Mouse (Mus musculus): Measurements from ENCODE around the gene Tbk1. TPM values are rescaled to one million over a fixed set of nuclear protein-coding genes. Genes with fewer than 3 reads are reported as not detected.
A peak's percentile ranks its signal among the peaks of the same experiment; 100 is the strongest.

The Tbk1 gene
- polyA plus RNA-seq, 1 experiment from 2014 or later = 34.0 TPM

DNA sequence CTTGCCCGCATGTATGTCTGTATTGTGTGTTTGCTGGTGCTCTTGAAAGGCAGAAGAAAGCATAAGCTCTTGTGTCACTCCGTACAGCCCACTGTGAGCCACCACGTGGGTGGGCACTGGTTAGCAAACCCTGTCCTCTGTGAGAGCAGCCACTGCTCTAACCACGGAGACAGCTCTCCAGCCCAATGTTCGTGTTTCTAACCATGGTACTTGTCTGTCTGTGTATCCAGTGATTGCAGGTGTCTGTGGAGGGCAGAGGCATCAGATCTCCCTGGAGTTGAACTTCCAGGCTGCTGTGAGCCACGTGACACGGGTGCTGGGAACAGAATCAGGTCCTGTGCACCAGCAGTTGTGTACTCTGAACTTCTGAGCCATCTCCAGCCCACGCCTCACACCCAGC lies 4.3 kb downstream of the Tbk1 start:
- H3K9ac ChIP-seq (ENCODE audit: low read length) = no peak overlapping the region

DNA sequence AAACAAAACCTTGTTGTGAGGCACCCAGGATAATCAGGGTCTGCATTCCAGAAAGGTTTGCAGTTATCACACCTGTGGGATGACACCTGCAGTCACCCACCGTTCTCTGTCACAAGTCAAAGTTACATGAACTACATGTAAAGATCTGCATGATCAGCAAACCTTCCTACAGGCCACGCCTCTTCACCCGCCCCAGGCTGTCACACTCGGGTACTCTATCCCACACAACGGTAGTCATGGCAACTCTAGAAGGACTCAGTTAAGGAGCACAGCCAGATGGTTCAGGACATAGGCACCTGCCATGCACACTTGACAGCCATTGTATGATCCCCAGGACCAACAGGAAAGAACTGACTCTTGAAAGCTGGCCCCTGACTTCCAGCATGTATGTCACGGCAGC lies 5.2 kb downstream of the Tbk1 start:
- Histone ChIP-seq H3K9me3 (ENCODE audit: control insufficient read depth, low read length) (no peaks in the 10 kb centered on the region), H3K36me3 (ENCODE audit: control insufficient read depth, insufficient read depth, low read length) (peaks cover 13% of the 10 kb centered on the region), H3K4me2 (no peak overlapping the region), H3K4me1 (ENCODE audit: control insufficient read depth, insufficient read depth, low read length) (peaks cover 6% of the 10 kb centered on the region), H3K27ac (ENCODE audit: low read depth, low read length) (no peak overlapping the region), H3K9ac (ENCODE audit: low read length) (no peak overlapping the region), H3K27me3 (ENCODE audit: control insufficient read depth, insufficient read depth, low read length) (no peaks in the 10 kb centered on the region), H3K4me3 (ENCODE audit: low read depth, low read length) (no peak overlapping the region)
- ATAC-seq (ENCODE audit: low FRiP score) (peak; percentile 57), DNase-seq (ENCODE audit: low spot score, missing footprints) (peak; percentile 62)
- 79% methylated on average over 6 of the region's 6 CpGs for WGBS

More for the DNA sequence above, 4.3 kb downstream of the Tbk1 start:
- no peak for ATAC-seq (ENCODE audit: low FRiP score)
- WGBS = 95% methylated on average over 8 of the region's 8 CpGs
- H3K27me3 ChIP-seq (ENCODE audit: control insufficient read depth, insufficient read depth, low read length) = no peaks in the 10 kb centered on the region
- DNase-seq (ENCODE audit: low spot score, missing footprints) = no peak
- H3K4me2 ChIP-seq = no peak overlapping the region
- H3K36me3 ChIP-seq (ENCODE audit: control insufficient read depth, insufficient read depth, low read length) = peaks cover 13% of the 10 kb centered on the region
- H3K27ac ChIP-seq (ENCODE audit: low read depth, low read length) = no peak overlapping the region
- H3K4me1 ChIP-seq (ENCODE audit: control insufficient read depth, insufficient read depth, low read length) = peaks cover 6% of the 10 kb centered on the region
- H3K4me3 ChIP-seq (ENCODE audit: low read depth, low read length) = no peak overlapping the region
- no peaks in the 10 kb centered on the region for H3K9me3 ChIP-seq (ENCODE audit: control insufficient read depth, low read length)

DNA sequence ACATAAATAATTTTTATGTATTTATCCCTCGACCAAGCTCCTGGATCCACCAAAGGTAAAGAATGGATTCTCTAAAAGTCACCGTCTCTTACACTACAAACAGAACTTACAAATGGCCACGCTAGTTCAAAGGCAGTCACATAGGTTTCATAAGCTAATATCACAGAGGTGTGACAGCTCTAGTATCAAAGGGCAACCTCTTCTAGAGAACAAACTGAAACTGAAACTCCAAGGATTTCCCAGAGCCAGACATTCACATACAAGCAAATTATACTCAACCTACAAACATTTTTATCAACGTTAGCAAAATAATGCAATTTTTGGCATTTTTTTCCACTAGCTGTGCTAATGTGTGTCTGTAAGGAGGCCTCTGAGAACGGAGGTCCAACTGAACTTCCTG lies 6.2 kb downstream of the Tbk1 start:
- ATAC-seq (ENCODE audit: low FRiP score) = no peak
- H3K4me2 ChIP-seq = no peak overlapping the region
- H3K9ac ChIP-seq (ENCODE audit: low read length) = no peak overlapping the region
- H3K4me1 ChIP-seq (ENCODE audit: control insufficient read depth, insufficient read depth, low read length) = peaks cover 2% of the 10 kb centered on the region; the same call in 1 of the 2 replicates
- H3K4me3 ChIP-seq (ENCODE audit: low read depth, low read length) = no peak overlapping the region
- H3K27me3 ChIP-seq (ENCODE audit: control insufficient read depth, insufficient read depth, low read length) = no peaks in the 10 kb centered on the region
- WGBS = 96% methylated on average over 5 of the region's 5 CpGs
- no peaks in the 10 kb centered on the region for H3K9me3 ChIP-seq (ENCODE audit: control insufficient read depth, low read length)
- DNase-seq (ENCODE audit: low spot score, missing footprints) = no peak
- peaks cover 16% of the 10 kb centered on the region for H3K36me3 ChIP-seq (ENCODE audit: control insufficient read depth, insufficient read depth, low read length)
- no peak overlapping the region for H3K27ac ChIP-seq (ENCODE audit: low read depth, low read length)

DNA sequence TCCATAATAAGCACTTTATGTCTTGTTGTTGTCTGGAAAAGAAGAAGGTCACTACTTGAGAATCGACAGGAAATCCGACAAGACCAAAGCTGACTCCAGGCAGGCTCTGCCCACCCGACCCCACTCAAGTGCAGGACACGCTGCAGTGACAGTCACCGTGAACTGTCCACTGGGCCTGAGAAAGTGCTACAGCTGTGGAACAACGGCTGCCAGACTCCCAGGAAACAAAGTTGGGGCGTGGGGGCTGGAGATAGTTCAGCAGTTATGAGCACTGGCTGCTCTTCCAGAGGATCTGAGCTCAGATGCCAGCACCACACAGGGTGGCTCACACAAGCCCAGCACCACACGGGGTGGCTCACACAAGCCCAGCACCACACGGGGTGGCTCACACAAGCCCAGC lies 10.2 kb downstream of the Tbk1 start:
- 87% methylated on average over 9 of the region's 9 CpGs for WGBS
- Histone ChIP-seq H3K4me2 (no peak overlapping the region), H3K27me3 (ENCODE audit: control insufficient read depth, insufficient read depth, low read length) (no peaks in the 10 kb centered on the region), H3K9ac (ENCODE audit: low read length) (no peak overlapping the region), H3K9me3 (ENCODE audit: control insufficient read depth, low read length) (no peaks in the 10 kb centered on the region), H3K36me3 (ENCODE audit: control insufficient read depth, insufficient read depth, low read length) (peaks cover 11% of the 10 kb centered on the region), H3K4me3 (ENCODE audit: low read depth, low read length) (no peak overlapping the region), H3K4me1 (ENCODE audit: control insufficient read depth, insufficient read depth, low read length) (peaks cover under 1% of the 10 kb centered on the region; the same call in 1 of the 2 replicates), H3K27ac (ENCODE audit: low read depth, low read length) (no peak overlapping the region)
- DNase-seq (ENCODE audit: low spot score, missing footprints) (no peak), ATAC-seq (ENCODE audit: low FRiP score) (no peak)

DNA sequence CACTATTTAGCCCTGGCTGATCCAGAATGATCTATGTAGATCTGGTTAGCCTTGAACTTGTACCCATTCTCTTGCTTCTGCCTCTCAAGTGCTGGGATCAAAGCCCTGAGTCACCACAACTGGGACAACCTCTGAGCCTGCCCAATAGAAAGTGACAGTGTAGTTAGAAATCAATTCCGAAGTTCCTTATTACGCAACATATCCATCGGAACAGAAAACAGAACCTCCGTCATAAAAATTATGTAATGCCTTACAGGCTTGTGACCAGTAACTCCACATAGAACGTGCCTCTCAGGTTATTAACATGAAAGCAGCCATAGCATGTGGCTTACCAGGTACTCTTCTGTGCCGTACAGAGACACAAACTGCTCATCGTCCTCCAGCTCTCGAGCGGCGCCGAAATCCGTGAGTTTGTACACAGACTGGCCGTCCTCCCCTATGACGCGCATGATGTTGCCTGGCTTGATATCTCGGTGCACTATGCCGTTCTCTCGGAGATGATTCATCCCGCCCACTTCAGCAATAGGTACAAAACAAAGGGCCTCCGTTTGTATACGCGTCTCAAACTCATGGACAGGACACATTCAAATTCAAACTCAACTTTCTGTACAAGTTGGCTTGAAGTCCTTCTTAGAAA lies 15.0 kb downstream of the Tbk1 start:
- Histone ChIP-seq H3K27me3 (ENCODE audit: control insufficient read depth, insufficient read depth, low read length) (no peaks in the 10 kb centered on the region), H3K9me3 (ENCODE audit: control insufficient read depth, low read length) (no peaks in the 10 kb centered on the region), H3K4me3 (ENCODE audit: low read depth, low read length) (no peak overlapping the region), H3K9ac (ENCODE audit: low read length) (no peak overlapping the region), H3K36me3 (ENCODE audit: control insufficient read depth, insufficient read depth, low read length) (peaks cover 9% of the 10 kb centered on the region), H3K27ac (ENCODE audit: low read depth, low read length) (no peak overlapping the region), H3K4me1 (ENCODE audit: control insufficient read depth, insufficient read depth, low read length) (peaks cover 16% of the 10 kb centered on the region), H3K4me2 (no peak overlapping the region)
- DNase-seq (ENCODE audit: low spot score, missing footprints) (no peak), ATAC-seq (ENCODE audit: low FRiP score) (no peak)
- 98% methylated on average over 22 of the region's 22 CpGs for WGBS

DNA sequence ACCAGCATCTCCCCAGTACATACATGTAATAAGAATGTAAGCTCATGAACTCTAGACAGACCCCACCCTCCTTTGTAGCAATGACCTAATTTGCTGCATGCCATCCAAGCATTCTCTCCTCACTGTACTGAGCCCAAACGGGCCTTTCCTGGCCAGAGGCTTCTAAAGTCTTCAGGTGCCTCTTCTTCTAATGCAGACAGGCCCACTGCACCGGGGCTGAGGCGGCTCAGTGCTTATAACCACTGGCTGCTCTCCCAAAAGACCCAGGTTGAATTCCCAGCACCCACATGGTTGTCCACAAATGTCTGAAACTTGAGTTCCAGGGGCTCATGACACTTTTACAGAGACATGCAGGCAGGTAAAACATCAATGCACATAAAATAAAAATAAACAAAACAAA lies 15.6 kb downstream of the Tbk1 start:
- no peak for DNase-seq (ENCODE audit: low spot score, missing footprints)
- no peak overlapping the region for H3K9ac ChIP-seq (ENCODE audit: low read length)
- no peak overlapping the region for H3K27ac ChIP-seq (ENCODE audit: low read depth, low read length)
- H3K4me2 ChIP-seq = no peak overlapping the region
- no peak for ATAC-seq (ENCODE audit: low FRiP score)
- H3K4me3 ChIP-seq (ENCODE audit: low read depth, low read length) = no peak overlapping the region
- peaks cover 16% of the 10 kb centered on the region for H3K4me1 ChIP-seq (ENCODE audit: control insufficient read depth, insufficient read depth, low read length)
- 95% methylated on average over 3 of the region's 3 CpGs for WGBS
- no peaks in the 10 kb centered on the region for H3K27me3 ChIP-seq (ENCODE audit: control insufficient read depth, insufficient read depth, low read length)
- H3K36me3 ChIP-seq (ENCODE audit: control insufficient read depth, insufficient read depth, low read length) = peaks cover 9% of the 10 kb centered on the region
- no peaks in the 10 kb centered on the region for H3K9me3 ChIP-seq (ENCODE audit: control insufficient read depth, low read length)

DNA sequence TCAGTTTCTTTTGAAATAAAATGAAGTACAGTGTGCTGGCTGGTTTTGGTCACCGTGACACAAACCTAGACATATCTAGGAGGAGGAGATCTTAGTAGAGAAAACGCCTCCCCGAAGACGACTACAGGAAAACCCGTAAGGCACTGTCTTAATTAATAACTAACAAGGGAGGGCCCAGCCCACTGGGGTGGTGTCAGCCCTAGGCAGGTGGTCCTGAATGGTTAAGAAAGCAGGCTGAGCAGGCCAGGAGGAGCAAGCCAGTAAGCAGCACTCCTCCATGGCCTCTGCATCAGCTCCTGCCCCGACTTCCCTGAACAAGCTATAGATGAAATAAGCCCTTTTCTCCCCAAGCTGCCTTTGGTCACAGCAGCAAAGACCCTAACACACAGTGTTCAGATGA lies 16.8 kb downstream of the Tbk1 start:
- no peaks in the 10 kb centered on the region for H3K9me3 ChIP-seq (ENCODE audit: control insufficient read depth, low read length)
- peak overlapping the region; percentile 45; the same call in 1 of the 2 replicates for H3K4me2 ChIP-seq
- peaks cover 16% of the 10 kb centered on the region for H3K4me1 ChIP-seq (ENCODE audit: control insufficient read depth, insufficient read depth, low read length)
- WGBS = 68% methylated on average over 6 of the region's 6 CpGs
- DNase-seq (ENCODE audit: low spot score, missing footprints) = no peak
- H3K4me3 ChIP-seq (ENCODE audit: low read depth, low read length) = no peak overlapping the region
- H3K27ac ChIP-seq (ENCODE audit: low read depth, low read length) = peak overlapping the region; percentile 63
- H3K27me3 ChIP-seq (ENCODE audit: control insufficient read depth, insufficient read depth, low read length) = no peaks in the 10 kb centered on the region
- 0 out of 2 replicates have a peak, but pooled peaks have one; percentile 7 for ATAC-seq (ENCODE audit: low FRiP score)
- peak overlapping the region; percentile 42; the same call in 1 of the 2 replicates for H3K9ac ChIP-seq (ENCODE audit: low read length)
- H3K36me3 ChIP-seq (ENCODE audit: control insufficient read depth, insufficient read depth, low read length) = peaks cover 9% of the 10 kb centered on the region; the same call in 1 of the 2 replicates

DNA sequence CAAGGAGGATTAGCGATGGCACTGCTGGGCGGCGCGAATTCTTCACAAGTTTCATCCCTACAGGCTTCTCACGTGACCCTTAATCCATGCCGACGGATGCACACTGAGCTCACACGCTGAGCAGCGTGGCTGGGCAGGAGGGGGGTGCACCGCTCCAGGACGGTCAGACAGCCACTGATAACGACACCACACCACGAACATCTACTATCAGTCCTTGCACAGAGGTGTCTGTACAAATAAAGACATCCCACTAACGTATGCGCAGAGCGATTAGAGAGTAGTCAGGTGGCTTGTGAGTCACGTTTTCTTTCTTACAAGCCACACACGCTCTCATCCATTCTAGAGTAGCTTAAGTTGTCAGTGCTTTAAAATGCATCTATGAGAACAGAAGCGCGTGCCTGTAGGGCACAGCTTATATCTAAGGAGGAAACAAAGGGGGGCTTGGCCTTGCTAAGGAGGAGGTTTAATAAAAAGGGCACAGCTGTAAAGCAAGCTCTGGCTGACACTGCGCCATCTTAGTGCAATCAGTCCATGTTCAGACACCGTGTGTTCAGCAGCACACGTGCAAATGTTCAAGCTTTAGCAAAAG lies 17.5 kb downstream of the Tbk1 start:
- peak overlapping the region; percentile 45 for H3K4me2 ChIP-seq
- ATAC-seq (ENCODE audit: low FRiP score) (peak; percentile 97), DNase-seq (ENCODE audit: low spot score, missing footprints) (peak; percentile 93)
- H3K27me3 ChIP-seq (ENCODE audit: control insufficient read depth, insufficient read depth, low read length) = no peaks in the 10 kb centered on the region
- peak overlapping the region; percentile 42; the same call in 1 of the 2 replicates for H3K9ac ChIP-seq (ENCODE audit: low read length)
- H3K4me3 ChIP-seq (ENCODE audit: low read depth, low read length) = peak overlapping the region; percentile 15; the same call in 1 of the 2 replicates
- H3K4me1 ChIP-seq (ENCODE audit: control insufficient read depth, insufficient read depth, low read length) = peaks cover 16% of the 10 kb centered on the region
- WGBS = 2% methylated on average over 23 of the region's 23 CpGs
- H3K36me3 ChIP-seq (ENCODE audit: control insufficient read depth, insufficient read depth, low read length) = peaks cover 10% of the 10 kb centered on the region; the same call in 1 of the 2 replicates
- H3K9me3 ChIP-seq (ENCODE audit: control insufficient read depth, low read length) = no peaks in the 10 kb centered on the region
- peak overlapping the region; percentile 63 for H3K27ac ChIP-seq (ENCODE audit: low read depth, low read length)

DNA sequence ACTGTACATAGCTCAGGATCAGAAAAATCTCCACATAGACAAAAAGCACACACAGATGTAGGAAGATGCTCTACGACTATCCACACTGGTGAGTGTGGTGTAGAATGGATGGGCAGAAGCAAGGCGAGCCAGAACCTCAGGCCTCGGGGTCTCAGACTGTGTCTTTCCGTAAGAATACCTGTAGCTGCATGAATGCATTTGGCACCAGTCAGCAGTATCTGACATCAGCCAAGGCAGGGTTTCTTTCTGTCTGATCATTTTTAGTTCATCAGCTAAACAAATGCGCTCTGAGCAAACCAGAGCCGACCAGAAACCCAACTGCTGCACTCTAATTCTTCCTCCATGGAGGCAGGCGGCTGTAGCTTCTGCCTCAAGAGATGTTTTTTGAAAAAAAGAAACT lies 18.1 kb downstream of the Tbk1 start:
- H3K9me3 ChIP-seq (ENCODE audit: control insufficient read depth, low read length) = no peaks in the 10 kb centered on the region
- H3K27me3 ChIP-seq (ENCODE audit: control insufficient read depth, insufficient read depth, low read length) = no peaks in the 10 kb centered on the region
- peak; percentile 47; the same call in 1 of the 2 replicates for ATAC-seq (ENCODE audit: low FRiP score)
- peaks cover 16% of the 10 kb centered on the region for H3K4me1 ChIP-seq (ENCODE audit: control insufficient read depth, insufficient read depth, low read length)
- H3K4me3 ChIP-seq (ENCODE audit: low read depth, low read length) = no peak overlapping the region; the same call in 1 of the 2 replicates
- 45% methylated on average over 7 of the region's 7 CpGs for WGBS
- peak overlapping the region; percentile 63 for H3K27ac ChIP-seq (ENCODE audit: low read depth, low read length)
- H3K4me2 ChIP-seq = peak overlapping the region; percentile 45
- DNase-seq (ENCODE audit: low spot score, missing footprints) = no peak
- peaks cover 11% of the 10 kb centered on the region; the same call in 1 of the 2 replicates for H3K36me3 ChIP-seq (ENCODE audit: control insufficient read depth, insufficient read depth, low read length)
- peak overlapping the region; percentile 20; the same call in 1 of the 2 replicates for H3K9ac ChIP-seq (ENCODE audit: low read length)
